Mouse (Mus musculus) C2C12 (cell line): ENCODE measurements around the gene Eipr1. TPM values are rescaled to one million over a fixed set of nuclear protein-coding genes. Genes with fewer than 3 reads are reported as not detected.

Experiments used
- H3K27me3 ChIP-seq: one replicate; pipeline ENCODE4 v1.6.1; 2011; ENCODE audit not compliant: control insufficient read depth, insufficient read depth, insufficient read length
- H3K36me3 ChIP-seq: one replicate; pipeline ENCODE4 v1.6.1; 2011; ENCODE audit not compliant: control insufficient read depth, insufficient read depth
- H3K4me3 ChIP-seq: one replicate; pipeline ENCODE4 v1.5.1; 2011; ENCODE audit warnings: mild to moderate bottlenecking, control low read depth; ENCODE audit not compliant: poor library complexity, insufficient read depth, severe bottlenecking
- H3K79me2 ChIP-seq: one replicate; pipeline ENCODE4 v1.6.1; 2011; ENCODE audit not compliant: control insufficient read depth, insufficient read depth
- H3K79me3 ChIP-seq: one replicate; pipeline ENCODE4 v1.6.1; 2011; ENCODE audit warnings: low read depth, control low read depth
- H3ac ChIP-seq: one replicate; pipeline ENCODE3; 2011; ENCODE audit warnings: low read depth; ENCODE audit not compliant: control insufficient read depth, insufficient read length
- CEBPB ChIP-seq: IDR thresholded peaks from one replicate; pipeline ENCODE4 v1.6.1; 2011; ENCODE audit warnings: low read depth, mild to moderate bottlenecking, control low read depth, moderate library complexity
- CTCF ChIP-seq: IDR thresholded peaks from one replicate; pipeline ENCODE4 v1.5.1; 2011; ENCODE audit not compliant: control insufficient read depth, insufficient read depth, insufficient read length
- FOSL1 ChIP-seq: IDR thresholded peaks from one replicate; pipeline ENCODE4 v1.8.0; 2011; ENCODE audit warnings: mild to moderate bottlenecking, low read length; ENCODE audit not compliant: poor library complexity, insufficient read depth, severe bottlenecking
- MAX ChIP-seq: IDR thresholded peaks from one replicate; pipeline ENCODE4 v1.6.1; 2011; ENCODE audit warnings: mild to moderate bottlenecking, control low read depth
- MYOD1 ChIP-seq: IDR thresholded peaks from one replicate; pipeline ENCODE4 v1.6.1; 2011; ENCODE audit warnings: low read depth; ENCODE audit not compliant: control insufficient read depth, insufficient read length
- MYOG ChIP-seq: IDR thresholded peaks from one replicate; pipeline ENCODE4 v1.6.1; 2011; ENCODE audit not compliant: control insufficient read depth, insufficient read length; ENCODE audit errors: extremely low read depth
- USF1 ChIP-seq: IDR thresholded peaks from one replicate; pipeline ENCODE4 v1.6.1; 2011; ENCODE audit warnings: low read depth, mild to moderate bottlenecking, control low read depth, moderate library complexity
- polyA plus RNA-seq: library from polyadenylated mRNA; unstranded; fragments of >200 nt; fragmentation: generic; extraction: Trizol; gene quantifications from one replicate; pipeline ENCODE4 v1.2.1, GENCODE M21; 2012; ENCODE audit warnings: missing spikeins

The Eipr1 gene
- polyA plus RNA-seq, 1 experiment, result 22.7 TPM

GRCm38 (mm10) chr12:28880471-28880870 lies 128.9 kb downstream of the Eipr1 start:
- no peaks in the 10 kb centered on the region for H3K27me3 ChIP-seq
- no peaks in the 10 kb centered on the region for H3K36me3 ChIP-seq
- no peak overlapping the region for H3ac ChIP-seq

GRCm38 (mm10) chr12:28887712-28888111 lies 136.1 kb downstream of the Eipr1 start:
- Histone ChIP-seq H3K36me3 (no peaks in the 10 kb centered on the region), H3ac (no peak overlapping the region), H3K27me3 (no peaks in the 10 kb centered on the region), H3K79me2 (no peaks in the 10 kb centered on the region), H3K79me3 (no peaks in the 10 kb centered on the region), H3K4me3 (no peak overlapping the region)
- no peak for TF ChIP-seq CEBPB
- no peak for TF ChIP-seq CTCF
- no peak for TF ChIP-seq MAX
- TF ChIP-seq MYOD1, result no peak
- no peak for TF ChIP-seq MYOG
- no peak for TF ChIP-seq USF1
- TF ChIP-seq FOSL1, result no peak

More at GRCm38 (mm10) chr12:28880471-28880870, 128.9 kb downstream of the Eipr1 start:
- Histone ChIP-seq H3K79me2 (no peaks in the 10 kb centered on the region), H3K4me3 (no peak overlapping the region), H3K79me3 (no peaks in the 10 kb centered on the region)
- TF ChIP-seq MAX, result no peak
- no peak for TF ChIP-seq CTCF
- no peak for TF ChIP-seq USF1
- TF ChIP-seq FOSL1, result no peak
- TF ChIP-seq MYOD1, result no peak
- TF ChIP-seq MYOG, result no peak
- no peak for TF ChIP-seq CEBPB

GRCm38 (mm10) chr12:28889068-28889674 lies 137.6 kb downstream of the Eipr1 start:
- Histone ChIP-seq H3K27me3 (no peaks in the 10 kb centered on the region), H3ac (no peak overlapping the region), H3K79me3 (no peaks in the 10 kb centered on the region), H3K36me3 (no peaks in the 10 kb centered on the region), H3K4me3 (no peak overlapping the region), H3K79me2 (no peaks in the 10 kb centered on the region)
- TF ChIP-seq MYOD1 (no peak), MYOG (no peak), CTCF (no peak), CEBPB (no peak), MAX (no peak), FOSL1 (no peak), USF1 (no peak)

- Histone ChIP-seq H3K36me3 (no peaks in the 10 kb centered on the region), H3K79me3 (no peaks in the 10 kb centered on the region), H3K27me3 (no peaks in the 10 kb centered on the region), H3K79me2 (no peaks in the 10 kb centered on the region), H3ac (no peak overlapping the region), H3K4me3 (no peak overlapping the region)
- TF ChIP-seq MYOD1, result no peak
- TF ChIP-seq CTCF, result no peak
Measured at GRCm38 (mm10) chr12:28891523-28891922, 139.9 kb downstream of the Eipr1 start.

GRCm38 (mm10) chr12:28896577-28896976 lies 145.0 kb downstream of the Eipr1 start:
- no peaks in the 10 kb centered on the region for H3K79me3 ChIP-seq
- H3K79me2 ChIP-seq, result no peaks in the 10 kb centered on the region
- no peaks in the 10 kb centered on the region for H3K27me3 ChIP-seq
- H3ac ChIP-seq, result no peak overlapping the region
- no peak overlapping the region for H3K4me3 ChIP-seq
- no peaks in the 10 kb centered on the region for H3K36me3 ChIP-seq
- TF ChIP-seq CTCF (no peak), MAX (no peak), FOSL1 (no peak), MYOG (no peak), CEBPB (no peak), MYOD1 (no peak), USF1 (no peak)

GRCm38 (mm10) chr12:28898307-28898706 lies 146.7 kb downstream of the Eipr1 start:
- no peak for TF ChIP-seq CTCF
- no peak for TF ChIP-seq MAX
- no peak for TF ChIP-seq CEBPB
- TF ChIP-seq USF1, result no peak
- TF ChIP-seq FOSL1, result no peak
- TF ChIP-seq MYOD1, result no peak
- no peaks in the 10 kb centered on the region for H3K79me3 ChIP-seq

More at GRCm38 (mm10) chr12:28898307-28898706, 146.7 kb downstream of the Eipr1 start:
- H3ac ChIP-seq, result no peak overlapping the region
- no peaks in the 10 kb centered on the region for H3K36me3 ChIP-seq
- no peak overlapping the region for H3K4me3 ChIP-seq
- H3K27me3 ChIP-seq, result no peaks in the 10 kb centered on the region
- H3K79me2 ChIP-seq, result no peaks in the 10 kb centered on the region
